Mouse (Mus musculus): ENCODE data around the gene 4930404N11Rik.

GRCm38 (mm10) chr10:81408424-81408729 lies 42.8 kb upstream of the 4930404N11Rik start:
- TF ChIP-seq CTCF (conservative IDR thresholded peaks at IDR 0.05; ENCODE audit: insufficient read depth, insufficient read length, low read depth, low read length): no peak
- TF ChIP-seq POLR2A (IDR thresholded peaks at IDR 0.05; ENCODE audit: low read depth, low read length): no peak

All from kidney, adult 2 months (tissue).